Mouse (Mus musculus) heart, postnatal 36 days (tissue): ENCODE data around the gene Ccn6. TPM values are rescaled to one million over a fixed set of nuclear protein-coding genes. Genes with fewer than 3 reads are reported as not detected.

Source experiments
- DNase-seq, 2 experiments: peaks; one replicate each; pipeline ENCODE4 v3.0.0; 2021 to 2022
- intact Hi-C: fragments of 180-260 bp; cut with DNase I; formaldehyde crosslinking; loops from one replicate; pipeline ENCODE4 v1.15.1; 2025
- total RNA-seq, 2 experiments: library from RNA; stranded (reverse); gene quantifications; 2 replicates each; pipeline ENCODE4 v1.2.3; 2021

Ccn6 gene
- total RNA-seq, 2 experiments from 2014 or later: not detected

- intact Hi-C loops: no loop called here
- no peak for DNase-seq
These were observed 719 bp downstream of the Ccn6 start for GRCm38 (mm10) chr10:39162666-39163484.

- intact Hi-C loops: no loop called here
- DNase-seq: no peak
These were observed 2.2 kb downstream of the Ccn6 start for GRCm38 (mm10) chr10:39161406-39161805.

GRCm38 (mm10) chr10:39158306-39158705, 5.3 kb downstream of the Ccn6 start:
- DNase-seq: no peak
- intact Hi-C loops: no loop called here

GRCm38 (mm10) chr10:39157321-39157720, 6.3 kb downstream of the Ccn6 start:
- intact Hi-C loops: no loop called here
- DNase-seq: no peak

- DNase-seq: no peak
- intact Hi-C loops: no loop called here
These were observed 6.9 kb downstream of the Ccn6 start for GRCm38 (mm10) chr10:39156719-39157118.

- no peak for DNase-seq
These were observed 21.4 kb downstream of the Ccn6 start for GRCm38 (mm10) chr10:39142216-39142615.

GRCm38 (mm10) chr10:39141401-39141800, 22.2 kb downstream of the Ccn6 start:
- DNase-seq: no peak
- intact Hi-C loops: no loop called here

More at GRCm38 (mm10) chr10:39142216-39142615, 21.4 kb downstream of the Ccn6 start:
- intact Hi-C loops: no loop called here

GRCm38 (mm10) chr10:39140843-39141242, 22.8 kb downstream of the Ccn6 start:
- intact Hi-C loops: no loop called here

GRCm38 (mm10) chr10:39138761-39139160, 24.8 kb downstream of the Ccn6 start:
- no peak for DNase-seq
- intact Hi-C loops: no loop called here

More at GRCm38 (mm10) chr10:39140843-39141242, 22.8 kb downstream of the Ccn6 start:
- no peak for DNase-seq

GRCm38 (mm10) chr10:39137766-39138165, 25.8 kb downstream of the Ccn6 start:
- intact Hi-C loops: no loop called here
- DNase-seq: no peak

- intact Hi-C loops: no loop called here
- peak; percentile 83 to 84 for DNase-seq
These were observed 29.9 kb downstream of the Ccn6 start, which contains the start of the genes Fam229b and Tube1 for GRCm38 (mm10) chr10:39133462-39134310. Fam229b (minus strand) TSS chr10:39133914. Tube1 (plus strand) TSS chr10:39133976.

- DNase-seq: no peak
- intact Hi-C loops: no loop called here
These were observed 42.2 kb downstream of the Ccn6 start for GRCm38 (mm10) chr10:39121412-39121811.

GRCm38 (mm10) chr10:39109489-39109874, 54.1 kb downstream of the Ccn6 start:
- intact Hi-C loops: no loop called here
- no peak for DNase-seq

- intact Hi-C loops: no loop called here
- DNase-seq: no peak
These were observed 54.6 kb downstream of the Ccn6 start for GRCm38 (mm10) chr10:39108837-39109488.

GRCm38 (mm10) chr10:39106935-39107334, 56.7 kb downstream of the Ccn6 start:
- no peak for DNase-seq
- intact Hi-C loops: no loop called here

- DNase-seq: no peak
- intact Hi-C loops: no loop called here
These were observed 57.2 kb downstream of the Ccn6 start for GRCm38 (mm10) chr10:39106413-39106812.

- DNase-seq: no peak
- intact Hi-C loops: no loop called here
These were observed 58.7 kb downstream of the Ccn6 start for GRCm38 (mm10) chr10:39104803-39105449.
